Mouse (Mus musculus): ENCODE results near the gene Samd4b. TPM values are rescaled to one million over a fixed set of nuclear protein-coding genes. Genes with fewer than 3 reads are reported as not detected.
"Not testable (repeated sequence)": the region's sequence is repeated elsewhere in the genome, so short reads cannot be mapped to it uniquely, and the experiment has no call there.

The Samd4b gene
- total and polyA plus RNA-seq, 3 experiments, result 61.0 to 146 (median 78.2) TPM

DNA sequence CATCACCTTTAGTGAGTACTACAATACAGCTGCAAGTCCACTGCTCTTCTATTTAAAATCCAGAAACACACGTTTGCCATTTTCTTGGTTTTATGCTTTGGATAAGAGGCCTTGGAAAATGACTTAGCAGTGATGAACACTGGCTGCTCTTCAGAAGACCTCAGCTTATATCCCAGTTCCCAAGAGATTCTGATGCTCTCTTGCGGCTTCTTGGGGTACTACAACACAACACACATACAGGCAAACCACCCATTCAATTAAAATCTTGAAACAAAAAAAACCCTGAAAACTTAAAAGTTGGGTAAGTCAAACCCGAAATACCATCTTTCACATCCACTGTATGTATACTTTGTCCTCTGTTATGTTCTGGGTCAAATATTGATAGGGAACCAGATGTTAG, 199.9 kb downstream of the Samd4b start:
- DNase-seq, result no peak

DNA sequence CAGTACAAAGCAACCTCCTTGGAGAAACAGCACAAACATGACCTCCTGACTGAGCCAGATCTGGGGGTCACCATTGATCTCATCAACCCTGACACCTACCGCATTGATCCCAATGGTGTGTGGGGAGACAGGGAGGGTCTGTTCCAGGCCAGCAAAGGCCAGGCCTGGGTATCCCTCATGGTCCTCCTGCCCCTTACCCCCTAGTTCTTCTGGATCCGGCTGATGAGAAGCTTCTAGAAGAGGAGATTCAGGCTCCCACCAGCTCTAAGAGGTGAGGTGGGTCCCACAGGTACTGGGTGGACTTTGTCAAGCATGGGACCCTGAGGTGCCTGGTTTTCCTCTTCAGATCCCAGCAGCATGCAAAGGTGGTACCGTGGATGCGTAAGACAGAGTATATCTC, 202.5 kb downstream of the Samd4b start:
- no peak for DNase-seq

DNA sequence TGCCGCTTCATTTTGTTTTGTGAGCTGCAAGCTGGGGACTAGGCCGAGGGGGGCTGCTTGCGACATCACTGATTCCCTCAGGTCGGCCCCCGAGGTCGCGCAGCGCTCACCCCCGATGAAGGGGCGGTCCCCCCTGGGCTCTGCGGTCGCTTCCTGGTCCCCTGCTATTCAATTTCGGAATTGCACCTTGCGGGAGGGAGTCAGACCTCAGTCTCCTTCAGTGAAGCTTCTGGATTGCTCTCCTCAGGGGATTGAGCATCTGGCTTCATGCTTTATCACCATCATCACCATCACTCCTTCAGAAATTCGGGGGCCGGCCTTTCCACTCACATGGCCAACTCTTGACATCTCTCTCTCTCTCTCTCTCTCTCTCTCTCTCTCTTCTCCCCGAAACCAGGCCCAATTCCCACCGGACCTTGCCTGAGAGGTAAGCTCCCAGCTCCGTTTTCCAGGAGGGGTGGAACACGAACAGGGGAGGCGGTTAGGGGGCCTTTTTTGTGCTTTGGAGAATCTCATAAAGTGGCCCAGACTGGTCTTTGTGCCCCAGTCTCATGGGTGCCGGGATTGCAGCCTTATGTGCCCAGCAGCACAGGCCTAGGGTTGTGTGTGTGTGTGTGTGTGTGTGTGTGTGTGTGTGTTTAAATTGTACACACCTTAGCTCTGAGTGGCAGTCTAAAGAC, 204.5 kb downstream of the Samd4b start:
- no peak for DNase-seq

DNA sequence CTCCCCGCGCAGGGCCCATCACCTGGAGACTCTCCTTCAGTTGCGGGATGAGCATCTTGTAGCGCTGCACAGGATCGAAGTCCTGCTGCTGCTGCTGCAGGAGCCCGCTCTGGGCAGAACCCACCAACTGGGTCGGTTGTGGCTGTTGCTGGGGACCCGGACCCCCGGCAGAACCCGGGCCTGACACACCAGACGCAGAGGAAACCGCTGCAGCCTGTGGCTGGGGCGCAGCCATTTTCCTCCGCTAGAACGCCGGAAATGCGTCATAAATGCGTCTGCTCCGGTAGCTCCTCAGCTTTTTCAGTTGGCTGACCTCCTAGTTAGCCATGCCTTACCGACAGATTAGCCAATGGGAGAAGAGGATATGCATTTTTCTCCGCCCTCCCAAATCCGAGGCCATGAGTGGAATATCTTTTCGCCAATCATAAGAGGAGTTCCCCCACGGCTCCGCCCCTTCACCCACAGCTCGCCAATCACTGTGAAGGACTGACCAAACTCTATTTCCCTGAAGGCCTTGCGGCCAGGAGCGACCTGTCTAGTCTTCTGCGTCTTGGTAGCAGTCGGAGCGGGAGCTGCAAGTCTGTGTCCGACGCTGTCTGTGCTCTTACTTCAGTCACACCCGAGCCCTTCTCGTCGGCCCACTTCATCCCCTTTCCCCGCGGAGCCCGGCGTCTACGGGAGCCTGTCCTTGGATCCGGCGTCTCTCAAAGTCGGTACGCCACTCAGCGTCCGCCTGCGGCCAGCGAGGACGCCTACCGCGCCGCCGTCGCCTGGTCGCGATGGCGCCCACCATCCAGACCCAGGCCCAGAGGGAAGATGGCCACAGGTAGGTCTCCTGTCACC, 205.3 kb downstream of the Samd4b start, which contains the start of the genes Med29 and Paf1:
Gene Med29 (minus strand): TSS at position 280 of the 843 bp plus-strand sequence.
Gene Paf1 (plus strand): TSS at position 523 of the 843 bp plus-strand sequence.
- DNase-seq, result peak; percentile 98

DNA sequence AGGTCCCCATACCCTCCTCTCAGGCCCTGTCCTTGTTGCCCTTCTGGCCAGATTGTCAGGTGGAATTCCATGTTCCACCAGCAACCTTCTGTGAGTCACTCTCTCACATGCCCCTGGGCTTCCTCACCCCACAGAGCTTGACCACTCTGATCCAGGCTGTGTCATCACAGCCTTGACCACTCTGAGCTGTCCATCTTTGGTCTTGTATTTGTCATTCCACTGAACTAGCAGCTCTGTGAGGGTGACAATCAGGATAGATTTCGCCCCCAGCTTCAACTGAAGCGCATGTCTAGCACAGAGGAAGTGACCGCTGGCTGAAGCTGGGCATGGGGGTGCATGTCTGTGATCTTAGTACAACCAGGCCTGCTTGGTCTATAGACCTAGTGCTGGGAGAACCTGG, 207.6 kb downstream of the Samd4b start:
- DNase-seq, result peak; percentile 65

DNA sequence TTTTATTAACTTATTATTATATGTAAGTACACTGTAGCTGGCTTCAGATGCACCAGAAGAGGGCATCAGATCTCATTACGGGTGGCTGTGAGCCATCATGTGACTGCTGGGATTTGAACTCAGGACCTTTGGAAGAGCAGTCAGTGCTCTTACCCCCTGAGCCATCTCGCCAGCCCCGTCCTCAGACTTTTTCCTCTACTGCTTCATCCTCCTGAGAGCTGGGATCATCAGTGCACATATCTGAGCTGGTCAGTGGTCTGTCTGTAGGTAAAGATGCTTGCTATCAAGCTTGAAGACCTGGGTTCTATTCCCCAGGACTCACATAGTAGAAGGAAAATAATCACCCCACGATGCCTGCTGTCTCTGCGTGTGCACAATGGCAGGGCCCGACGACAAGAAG, 210.6 kb downstream of the Samd4b start:
- not testable (repeated sequence) for DNase-seq

DNA sequence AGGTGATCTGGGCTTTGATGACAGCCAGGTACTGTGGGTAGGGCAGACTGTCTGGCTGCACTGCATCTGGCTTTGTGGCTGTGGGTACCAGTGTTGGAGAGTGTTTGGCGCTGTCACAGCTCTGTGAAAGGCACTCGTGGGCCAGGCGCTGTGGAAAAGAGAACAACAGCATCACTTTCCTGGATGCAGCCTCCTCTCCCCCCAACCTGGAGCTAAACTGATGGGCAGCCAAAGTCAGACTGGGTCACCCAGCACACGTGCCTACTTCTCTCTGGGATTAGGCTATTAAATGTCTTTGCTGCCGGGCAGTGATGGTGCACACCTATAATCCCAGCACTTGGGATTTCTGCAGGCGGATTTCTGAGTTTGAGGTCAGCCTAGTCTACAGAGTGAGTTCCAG, 211.1 kb downstream of the Samd4b start:
- not testable (repeated sequence) for DNase-seq

DNA sequence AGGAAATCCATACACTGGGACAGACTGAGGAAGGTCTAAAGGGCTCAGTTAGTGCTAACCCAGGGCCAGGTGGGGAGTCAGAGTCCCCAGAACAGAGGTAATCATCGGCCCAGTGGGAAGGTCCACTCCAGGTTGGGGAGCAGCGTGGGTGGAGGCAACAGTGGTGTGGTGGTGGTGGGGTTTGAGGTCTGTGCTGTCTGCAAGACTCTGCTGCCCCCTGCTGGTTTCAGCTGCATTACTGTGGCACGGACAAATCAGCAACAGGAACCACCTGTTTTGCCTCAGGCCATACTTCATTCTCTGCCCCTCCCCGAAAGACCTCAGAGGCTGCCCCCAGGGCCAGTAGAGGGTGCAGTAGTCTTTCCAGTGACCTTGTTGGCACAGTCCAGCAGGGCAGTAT, 211.5 kb downstream of the Samd4b start:
- peak; percentile 80 for DNase-seq

DNA sequence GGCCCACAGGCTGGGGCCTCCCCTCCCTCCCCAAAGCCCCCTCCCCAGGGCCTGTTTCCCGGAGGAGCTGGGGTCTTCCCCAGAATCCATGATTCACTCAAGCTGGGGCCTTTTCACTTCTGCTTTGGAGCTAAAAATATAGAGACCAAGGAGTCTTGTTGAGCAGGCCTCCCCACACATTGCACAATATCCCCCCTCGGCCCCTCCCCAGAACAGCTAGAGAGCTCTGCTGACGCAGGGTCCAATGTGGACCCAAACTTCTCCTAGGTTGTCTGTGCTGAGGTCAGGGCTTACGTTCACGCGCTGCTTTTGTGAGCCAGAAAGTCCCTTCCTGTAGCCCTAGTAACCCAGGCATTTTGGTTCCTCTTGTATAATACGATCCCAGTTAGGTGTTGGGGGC, 211.9 kb downstream of the Samd4b start:
- peak; percentile 54 for DNase-seq

DNA sequence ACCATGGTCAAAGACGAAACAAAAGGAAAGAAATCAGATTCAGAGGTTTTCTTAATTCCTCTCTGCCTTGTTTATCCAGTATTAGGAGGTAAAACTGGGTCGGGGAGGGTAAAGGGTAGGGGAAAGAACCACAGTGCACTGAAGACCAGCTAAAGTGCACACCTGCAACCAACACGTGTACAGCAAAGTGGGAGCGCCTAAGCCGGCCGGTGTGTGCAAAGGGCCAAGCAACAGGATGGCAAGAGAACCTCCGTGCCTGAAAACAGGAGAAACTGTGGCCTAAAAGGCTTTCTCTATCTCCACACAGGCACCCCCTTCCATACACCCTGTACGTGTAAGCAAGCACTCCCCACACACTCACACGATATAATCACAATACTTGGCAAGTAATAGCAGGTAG, 212.7 kb downstream of the Samd4b start:
- DNase-seq, result no peak

DNA sequence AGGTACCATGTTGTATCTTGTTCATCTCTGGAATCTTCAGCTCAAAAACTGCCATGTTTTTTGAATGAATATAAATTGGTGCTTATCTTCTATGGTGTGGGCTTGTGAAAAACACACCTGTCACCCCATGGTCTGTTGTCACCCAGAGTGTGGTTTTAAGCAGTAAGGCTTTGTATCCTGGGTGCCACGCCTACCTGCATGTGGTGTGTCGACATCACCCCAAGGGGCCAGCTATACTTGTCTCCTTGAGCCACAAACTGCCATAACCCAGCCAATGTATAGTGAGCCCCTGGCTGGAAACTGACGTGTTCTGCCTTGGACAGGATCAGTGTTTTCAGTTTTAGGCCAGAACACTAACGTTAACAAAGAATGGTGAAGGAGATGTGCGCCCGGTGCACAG, 213.8 kb downstream of the Samd4b start:
- DNase-seq, result no peak

DNA sequence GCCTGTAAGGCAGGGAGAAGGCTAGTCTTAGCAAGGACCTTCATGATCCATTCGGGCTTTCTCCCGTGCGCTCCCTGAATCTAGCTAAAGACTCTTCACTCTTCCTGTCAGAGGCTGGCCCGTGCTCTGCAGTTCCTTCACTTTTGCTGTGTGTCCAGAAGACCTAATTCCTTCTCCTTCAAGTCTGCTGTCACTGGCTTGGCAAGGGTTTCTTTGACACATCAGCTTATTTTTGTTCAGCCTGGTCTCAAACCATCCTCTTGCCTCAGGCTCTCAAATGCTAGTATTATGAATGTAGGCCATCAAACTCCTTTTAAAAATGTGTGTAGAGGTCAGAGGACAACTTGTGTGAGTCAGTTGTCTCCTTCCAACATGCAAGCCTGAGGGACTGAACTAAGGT, 214.3 kb downstream of the Samd4b start:
- DNase-seq, result no peak

DNA sequence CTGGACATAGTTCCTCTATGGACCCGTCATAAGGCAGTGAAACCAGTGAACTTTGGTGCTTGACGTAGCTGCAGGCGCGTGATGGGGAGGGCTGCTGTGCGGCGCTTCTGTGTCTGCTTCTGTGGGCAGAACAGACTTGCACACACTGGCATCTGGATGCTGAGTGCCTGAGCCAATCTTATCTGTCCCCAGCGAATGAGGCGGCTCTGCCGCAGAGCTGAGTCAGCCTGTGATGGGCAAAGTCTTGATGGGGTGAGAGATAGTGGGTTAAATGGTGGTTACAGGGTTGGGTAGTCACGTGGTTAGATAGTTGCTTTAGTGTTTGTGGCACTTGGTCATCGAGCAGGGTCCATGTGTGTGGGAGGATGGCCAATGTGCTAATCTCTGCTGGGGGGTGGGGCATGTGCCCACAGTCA, 215.0 kb downstream of the Samd4b start:
- DNase-seq, result peak; percentile 83

DNA sequence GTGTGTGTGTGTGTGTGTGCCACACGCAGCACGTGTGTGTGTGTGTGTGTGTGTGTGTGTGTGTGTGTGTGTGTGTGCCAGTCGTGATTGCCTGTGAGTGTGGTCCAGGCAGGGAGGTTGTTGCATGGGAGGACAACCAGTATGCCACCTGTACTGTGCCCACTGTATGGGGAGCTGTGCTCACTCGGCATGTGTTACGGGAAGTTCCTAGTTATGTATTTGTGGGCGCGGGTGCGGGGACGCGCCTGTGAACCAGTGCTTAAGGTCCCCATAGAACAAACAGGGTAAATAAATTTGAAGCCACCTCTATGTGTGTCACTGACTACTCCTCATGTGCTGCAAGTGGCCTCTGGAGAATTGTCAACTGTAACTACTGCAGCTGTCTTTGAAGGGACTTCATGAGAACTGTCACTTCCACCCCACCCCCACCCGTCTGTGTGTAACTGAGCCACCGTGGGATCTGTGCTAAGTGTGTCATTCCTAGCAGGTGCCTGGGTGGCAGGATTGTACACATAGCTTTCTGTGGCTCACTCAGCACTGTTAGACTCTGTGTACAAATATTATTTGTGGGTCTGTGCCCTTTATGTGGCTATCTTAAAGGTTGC, 215.5 kb downstream of the Samd4b start:
- DNase-seq, result no peak

DNA sequence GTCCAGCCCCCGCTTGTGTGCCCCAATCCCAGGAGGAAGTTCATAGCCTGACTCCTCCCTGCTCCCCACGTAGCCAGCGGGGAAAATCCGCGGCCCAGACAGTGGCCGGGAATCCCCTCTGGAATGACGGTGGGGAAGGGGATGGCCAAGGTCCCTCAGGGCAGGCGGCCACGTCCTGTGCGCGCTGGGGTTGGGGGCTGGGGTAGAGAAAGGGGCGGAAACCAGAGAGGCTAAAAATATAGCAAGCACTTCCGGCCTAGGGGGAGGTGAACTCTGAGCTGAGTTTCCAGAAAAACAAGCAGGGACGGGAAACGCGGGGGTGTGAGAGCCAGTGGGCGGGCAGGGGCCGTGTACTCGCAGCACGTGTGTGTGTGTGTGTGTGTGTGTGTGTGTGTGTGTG, 216.0 kb downstream of the Samd4b start:
- DNase-seq, result peak; percentile 90

DNA sequence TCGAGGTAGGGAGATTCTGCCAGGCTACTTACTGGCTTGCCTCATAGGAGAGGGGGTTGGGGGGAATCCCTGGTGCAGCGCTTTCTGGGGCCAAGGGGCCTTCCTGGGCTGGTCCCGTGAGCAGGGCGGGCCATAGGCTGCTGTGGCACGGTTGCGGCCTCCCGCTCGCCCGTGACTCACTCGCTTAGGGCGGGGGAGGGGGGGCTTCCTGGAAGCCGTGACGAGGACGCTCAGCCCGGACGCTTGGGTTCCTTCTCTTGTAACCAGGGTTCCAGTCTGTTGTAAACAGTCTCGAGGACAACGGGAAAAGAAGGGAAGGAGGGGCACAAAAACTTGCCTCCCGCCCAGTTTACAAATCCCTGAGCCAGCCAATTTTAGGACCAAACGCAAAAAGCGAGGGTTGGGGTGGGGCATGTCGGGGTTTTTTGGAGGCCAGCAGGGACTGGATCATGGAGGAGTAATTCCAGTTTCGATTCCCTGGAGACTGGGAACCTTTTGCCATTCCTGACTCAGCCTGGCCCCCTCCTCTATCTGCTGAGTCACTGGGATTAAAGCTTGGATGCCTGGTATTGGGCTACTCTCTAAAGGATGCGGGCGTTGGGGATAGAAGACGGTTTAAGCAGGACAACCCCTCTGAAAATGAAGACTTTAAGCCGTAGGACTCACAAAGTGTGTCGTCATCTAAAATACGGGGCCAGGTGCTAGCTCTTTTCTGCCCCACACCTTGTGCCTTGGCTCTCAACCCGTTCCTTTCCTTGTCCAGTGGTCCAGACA, 216.7 kb downstream of the Samd4b start:
- DNase-seq, result peak; percentile 93

DNA sequence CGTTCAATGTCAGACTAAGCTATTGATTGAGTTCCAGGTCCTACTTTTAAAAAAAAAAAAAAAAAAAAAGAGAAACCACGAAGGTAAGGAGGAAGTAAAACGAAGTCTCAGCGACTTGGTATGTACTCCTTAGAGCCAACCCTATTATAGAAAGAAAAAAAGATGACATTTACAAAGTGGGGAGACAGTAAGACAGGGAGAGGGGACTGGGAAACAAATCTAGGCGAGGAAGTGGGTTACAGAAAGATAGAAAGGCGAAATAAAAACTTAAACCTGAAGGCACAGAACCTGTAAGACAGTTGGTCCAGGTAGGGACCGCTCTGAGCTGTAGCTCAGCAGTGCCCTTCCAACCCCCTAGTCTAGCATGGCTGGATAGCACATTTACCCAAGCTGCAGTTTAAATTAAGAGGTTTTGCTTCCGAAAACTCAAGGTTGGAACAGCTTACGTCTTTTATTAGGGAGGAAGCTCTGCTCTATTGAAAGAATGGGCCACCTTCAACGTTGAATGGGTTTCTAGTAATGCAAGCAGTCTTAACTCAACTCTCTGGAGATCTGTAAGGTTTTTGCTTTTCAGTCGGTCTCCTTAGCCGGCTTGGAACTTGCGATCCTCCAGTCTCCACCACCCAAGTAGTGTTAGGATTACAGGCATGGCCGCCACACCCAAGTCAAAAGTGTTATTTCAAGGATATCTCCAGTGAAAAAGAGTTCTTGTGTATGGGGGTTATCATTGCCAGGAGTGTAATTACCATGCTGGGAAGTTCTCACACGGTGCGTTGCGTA, 217.5 kb downstream of the Samd4b start, which contains the start of gene Zfp36:
Gene Zfp36 (minus strand): TSS at position 17 of the 780 bp plus-strand sequence.
- no peak for DNase-seq

DNA sequence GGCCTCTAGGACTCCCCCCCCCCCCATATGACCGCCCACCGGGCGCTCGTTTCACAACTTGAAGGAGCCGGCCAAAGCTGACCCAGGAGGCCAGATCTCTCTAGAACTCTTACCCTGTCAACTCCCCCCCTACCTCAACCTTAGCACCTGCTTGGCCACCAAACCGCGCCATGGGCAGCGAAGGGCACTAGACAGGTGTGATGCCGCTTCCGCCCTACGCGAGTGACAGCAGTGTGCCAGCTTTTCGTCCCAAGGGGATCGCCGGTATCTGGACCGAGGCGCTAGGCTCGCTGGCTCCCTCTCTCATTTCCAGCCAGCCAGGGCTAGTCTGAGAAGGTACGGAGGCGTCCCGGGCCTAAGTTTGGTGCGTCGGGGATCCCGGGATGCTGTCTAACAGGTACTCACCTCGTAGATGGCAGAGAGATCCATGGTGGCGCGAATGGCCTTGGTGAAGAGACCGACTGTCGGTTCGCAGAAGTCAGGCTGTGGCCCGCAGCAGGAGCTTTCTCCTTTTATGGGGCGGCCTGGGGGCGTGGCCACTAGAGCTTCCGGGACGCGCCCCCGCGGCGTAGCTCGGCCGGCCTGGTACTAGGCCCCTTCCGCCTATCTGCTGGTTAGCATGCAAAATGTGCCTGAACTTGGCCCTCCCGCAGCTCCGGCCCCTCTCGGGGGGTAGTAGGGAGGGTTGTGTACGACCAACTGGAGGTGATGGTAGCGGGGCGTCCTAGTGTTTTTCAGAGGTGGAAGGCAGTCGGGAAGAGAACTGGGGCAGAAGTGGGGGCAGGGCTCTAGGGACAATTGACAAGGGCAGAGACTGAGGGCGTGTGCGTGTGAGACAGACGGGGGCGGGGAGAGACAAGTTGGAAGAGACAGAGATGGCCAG, 218.9 kb downstream of the Samd4b start:
- DNase-seq, result peak; percentile 97

DNA sequence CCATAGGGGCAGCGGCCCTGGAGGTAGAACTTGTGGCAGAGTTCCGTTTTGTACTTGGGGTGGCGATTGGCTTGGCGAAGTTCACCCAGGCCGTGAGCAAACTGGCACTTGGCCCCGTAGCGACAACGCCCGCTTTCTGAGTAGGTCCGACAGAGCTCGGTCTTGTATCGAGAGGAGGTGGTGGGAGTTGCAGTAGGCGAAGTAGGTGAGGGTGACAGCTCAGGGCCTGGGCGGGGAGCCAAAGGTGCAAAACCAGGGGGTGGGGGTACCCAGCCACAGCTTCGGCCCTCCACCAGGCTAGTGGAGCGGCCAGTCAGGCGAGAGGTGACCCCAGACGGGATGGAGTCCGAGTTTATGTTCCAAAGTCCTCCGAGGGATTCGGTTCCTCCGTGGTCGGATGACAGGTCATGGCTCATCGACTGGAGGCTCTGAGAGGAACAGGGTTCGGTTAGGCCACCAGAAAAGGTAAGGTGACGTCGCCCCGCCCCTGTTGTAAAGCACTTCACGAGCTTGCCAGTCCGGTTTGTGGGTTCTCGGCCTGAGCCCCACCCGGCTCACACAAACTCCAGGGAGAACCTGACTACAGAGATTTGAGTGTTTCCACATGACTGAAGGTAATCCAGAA, 219.8 kb downstream of the Samd4b start:
- peak; percentile 68 for DNase-seq

All from adrenal gland, adult 2 months (tissue).